In the genomic region with DNA sequence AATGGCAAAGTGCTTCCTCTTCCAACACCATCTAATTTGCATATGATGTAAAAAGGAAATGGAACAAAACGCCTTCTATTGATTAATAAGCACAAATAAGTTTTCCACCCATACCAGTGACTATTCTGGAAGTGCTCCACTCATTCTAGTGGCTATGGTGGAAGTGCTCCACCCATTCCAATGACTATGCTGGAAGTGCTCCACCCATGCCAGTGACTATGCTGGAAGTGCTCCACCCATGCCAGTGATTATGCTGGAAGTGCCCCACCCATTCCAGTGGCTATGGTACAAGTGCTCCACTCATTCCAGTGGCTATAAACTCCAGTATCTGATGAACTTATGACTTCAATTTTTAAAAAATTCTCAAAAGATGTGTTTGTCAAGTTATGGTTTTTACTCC, we compare ENCODE assay signal across 13 mouse cellular contexts.
"Had no signal": no experiment of that assay in that cellular context is flagged by ENCODE, and none has a peak within 500 bp of the region (broad histone marks: within the 10 kb centered on the region; RNA-seq: fewer than 3 reads in every experiment).

No protein-coding gene starts in this region.

- H3K4me2 ChIP-seq: limb, embryonic 13.5 days; liver, embryonic 12.5 days; liver, embryonic 15.5 days; midbrain, embryonic 11.5 days had no signal

- H3K4me3 ChIP-seq: limb, embryonic 10.5 days; limb, embryonic 13.5 days; liver, embryonic 12.5 days; liver, embryonic 15.5 days had no signal

- ATAC-seq: liver, embryonic 12.5 days had no signal

- H3K36me3 ChIP-seq: limb, embryonic 10.5 days; limb, embryonic 13.5 days; liver, embryonic 12.5 days; liver, embryonic 15.5 days had no signal

- H3K9ac ChIP-seq: limb, embryonic 13.5 days; liver, embryonic 12.5 days; liver, embryonic 15.5 days had no signal

- H3K27me3 ChIP-seq: limb, embryonic 13.5 days; liver, embryonic 12.5 days; liver, embryonic 15.5 days had no signal

- H3K4me1 ChIP-seq: liver, embryonic 12.5 days; liver, embryonic 15.5 days had no signal

- DNase-seq: kidney, adult 8-10 months; kidney, postnatal 14 days; kidney, postnatal 4 days; liver; lung, adult 18-20 months; midbrain, embryonic 14.5 days; thymus, adult 18-20 months; thymus, postnatal 36 days had no signal

- H3K27ac ChIP-seq: limb, embryonic 10.5 days; limb, embryonic 13.5 days; liver, embryonic 12.5 days; liver, embryonic 15.5 days had no signal

- H3K9me3 ChIP-seq: limb, embryonic 10.5 days; limb, embryonic 13.5 days; liver, embryonic 15.5 days had no signal
